Mouse (Mus musculus) intestine, postnatal 0 days (tissue): ENCODE measurements around the gene Fpgs. TPM values are rescaled to one million over a fixed set of nuclear protein-coding genes. Genes with fewer than 3 reads are reported as not detected.
A peak's percentile ranks its signal among the peaks of the same experiment; 100 is the strongest.

Source experiments
- ATAC-seq: fragments of 200-750 bp; cut with Nextera tagmentation; 2 replicates; pipeline ENCODE4 v1.8.0; 2017; ENCODE audit warnings: mild to moderate bottlenecking, moderate TSS enrichment, moderate library complexity
- H3K27ac ChIP-seq: fragments of 300-500 bp; sonication (generic); 2 replicates; pipeline ENCODE4 v1.5.1; 2014; ENCODE audit warnings: mild to moderate bottlenecking, low read depth, low read length, moderate library complexity
- H3K27me3 ChIP-seq: fragments of 300-500 bp; sonication (generic); replicated peaks from 2 replicates; pipeline ENCODE4 v1.6.1; 2014; ENCODE audit warnings: low read length, mixed read lengths; ENCODE audit not compliant: control insufficient read depth, insufficient read depth
- H3K36me3 ChIP-seq: fragments of 300-500 bp; sonication (generic); 2 replicates; pipeline ENCODE4 v1.6.1; 2014; ENCODE audit warnings: mild to moderate bottlenecking, moderate library complexity; ENCODE audit not compliant: control insufficient read depth, insufficient read depth
- H3K4me1 ChIP-seq: fragments of 300-500 bp; sonication (generic); replicated peaks from 2 replicates; pipeline ENCODE4 v1.6.1; 2014; ENCODE audit warnings: antibody characterized with exemption, low read length, mixed read lengths; ENCODE audit not compliant: control insufficient read depth, insufficient read depth
- H3K4me2 ChIP-seq: fragments of 300-500 bp; sonication (generic); replicated peaks from 2 replicates; pipeline ENCODE4 v1.6.1; 2014; ENCODE audit warnings: low read depth, mild to moderate bottlenecking, moderate library complexity
- H3K4me3 ChIP-seq: fragments of 300-500 bp; sonication (generic); 2 replicates; pipeline ENCODE4 v1.5.1; 2014; ENCODE audit warnings: low read depth, low read length
- H3K9ac ChIP-seq: fragments of 300-500 bp; sonication (generic); 2 replicates; pipeline ENCODE4 v1.6.1; 2014; ENCODE audit warnings: mild to moderate bottlenecking, low read depth, low read length
- H3K9me3 ChIP-seq: fragments of 300-500 bp; sonication (generic); 2 replicates; pipeline ENCODE4 v1.6.1; 2016; ENCODE audit warnings: mixed run types; ENCODE audit not compliant: control insufficient read depth
- CTCF ChIP-seq: sonication (generic); IDR thresholded peaks from 2 replicates; pipeline ENCODE4 v1.5.1; 2016; ENCODE audit warnings: low read depth, mild to moderate bottlenecking, control low read depth, antibody characterized with exemption, moderate library complexity
- WGBS: fragments of 180-500 bp; shearing (Covaris S2); extraction: QIAGEN DNeasy Blood & Tissue Kit; methylation state at CpG from one replicate; pipeline ENCODE4 v1.1.7; 2014; 5-methylcytosine and 5-hydroxymethylcytosine counted together
- polyA plus RNA-seq: library from polyadenylated mRNA; unstranded; fragments of >200 nt; fragmentation: Nextera tagmentation; extraction: Ambion mirVana; gene quantifications from 2 replicates; pipeline ENCODE4 v1.2.1, GENCODE M21; 2015

Fpgs gene
- polyA plus RNA-seq, 1 experiment from 2014 or later, result 12.4 TPM

- Histone ChIP-seq H3K27ac (peak overlapping the region; percentile 87), H3K4me1 (no peaks in the 10 kb centered on the region), H3K9me3 (no peaks in the 10 kb centered on the region), H3K4me2 (peak overlapping the region; percentile 40), H3K4me3 (no peak overlapping the region), H3K36me3 (peaks cover 26% of the 10 kb centered on the region; the same call in 1 of the 2 replicates), H3K27me3 (no peaks in the 10 kb centered on the region), H3K9ac (no peak overlapping the region)
- no peak for TF ChIP-seq CTCF
- peak; percentile 93 for ATAC-seq
- WGBS, result 41% methylated on average over 16 of the region's 16 CpGs
These were observed 30.6 kb downstream of the Fpgs start for GRCm38 (mm10) chr2:32673176-32673917.

GRCm38 (mm10) chr2:32671907-32672595 lies 31.9 kb downstream of the Fpgs start:
- Histone ChIP-seq H3K27ac (peak overlapping the region; percentile 87), H3K9me3 (no peaks in the 10 kb centered on the region), H3K4me1 (no peaks in the 10 kb centered on the region), H3K27me3 (no peaks in the 10 kb centered on the region), H3K9ac (no peak overlapping the region), H3K4me2 (peak overlapping the region; percentile 40; the same call in 1 of the 2 replicates), H3K36me3 (peaks cover 26% of the 10 kb centered on the region; the same call in 1 of the 2 replicates), H3K4me3 (no peak overlapping the region)
- no peak for ATAC-seq
- TF ChIP-seq CTCF, result peak; percentile 43
- 58% methylated on average over 9 of the region's 9 CpGs for WGBS

DNA sequence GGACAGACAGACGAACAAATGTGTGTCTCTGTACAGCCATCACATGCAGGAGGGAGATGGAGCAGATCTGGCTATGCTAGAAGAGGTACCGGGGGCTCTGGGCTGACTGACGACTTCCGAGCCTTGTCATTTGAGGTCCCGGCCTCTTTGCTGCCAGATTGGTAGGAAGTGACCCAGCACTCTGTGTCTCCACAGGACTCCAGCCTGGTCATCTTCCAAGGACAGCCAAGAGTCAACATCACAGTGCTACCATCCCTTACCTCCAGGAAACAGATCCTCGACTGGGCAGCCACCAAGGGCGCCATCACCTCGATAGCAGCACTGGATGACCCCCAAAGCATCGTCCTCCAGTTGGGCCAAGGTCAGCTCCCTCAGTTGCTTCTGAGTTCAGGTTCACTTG lies 32.8 kb downstream of the Fpgs start:
- WGBS, result 91% methylated on average over 9 of the region's 9 CpGs
- no peak overlapping the region for H3K4me2 ChIP-seq
- no peaks in the 10 kb centered on the region for H3K27me3 ChIP-seq
- no peak overlapping the region for H3K4me3 ChIP-seq
- H3K9me3 ChIP-seq, result no peaks in the 10 kb centered on the region
- TF ChIP-seq CTCF, result no peak
- no peaks in the 10 kb centered on the region for H3K4me1 ChIP-seq
- peaks cover 26% of the 10 kb centered on the region; the same call in 1 of the 2 replicates for H3K36me3 ChIP-seq
- no peak overlapping the region for H3K27ac ChIP-seq
- H3K9ac ChIP-seq, result no peak overlapping the region
- no peak for ATAC-seq

- Histone ChIP-seq H3K4me3 (no peak overlapping the region), H3K27me3 (no peaks in the 10 kb centered on the region), H3K36me3 (peaks cover 26% of the 10 kb centered on the region; the same call in 1 of the 2 replicates), H3K4me2 (no peak overlapping the region), H3K9me3 (no peaks in the 10 kb centered on the region), H3K9ac (no peak overlapping the region), H3K4me1 (no peaks in the 10 kb centered on the region), H3K27ac (no peak overlapping the region; the same call in 1 of the 2 replicates)
- ATAC-seq, result no peak
- TF ChIP-seq CTCF, result no peak
- WGBS, result 33% methylated on average over 3 of the region's 3 CpGs
These were observed 34.1 kb downstream of the Fpgs start for GRCm38 (mm10) chr2:32669876-32670275.

GRCm38 (mm10) chr2:32668176-32668575 lies 35.8 kb downstream of the Fpgs start:
- Histone ChIP-seq H3K4me3 (no peak overlapping the region), H3K27me3 (no peaks in the 10 kb centered on the region), H3K4me2 (no peak overlapping the region), H3K9ac (no peak overlapping the region), H3K9me3 (no peaks in the 10 kb centered on the region), H3K27ac (no peak overlapping the region), H3K36me3 (peaks cover 20% of the 10 kb centered on the region; the same call in 1 of the 2 replicates), H3K4me1 (no peaks in the 10 kb centered on the region)
- no peak for ATAC-seq
- 90% methylated on average over 7 of the region's 7 CpGs for WGBS
- TF ChIP-seq CTCF, result no peak

DNA sequence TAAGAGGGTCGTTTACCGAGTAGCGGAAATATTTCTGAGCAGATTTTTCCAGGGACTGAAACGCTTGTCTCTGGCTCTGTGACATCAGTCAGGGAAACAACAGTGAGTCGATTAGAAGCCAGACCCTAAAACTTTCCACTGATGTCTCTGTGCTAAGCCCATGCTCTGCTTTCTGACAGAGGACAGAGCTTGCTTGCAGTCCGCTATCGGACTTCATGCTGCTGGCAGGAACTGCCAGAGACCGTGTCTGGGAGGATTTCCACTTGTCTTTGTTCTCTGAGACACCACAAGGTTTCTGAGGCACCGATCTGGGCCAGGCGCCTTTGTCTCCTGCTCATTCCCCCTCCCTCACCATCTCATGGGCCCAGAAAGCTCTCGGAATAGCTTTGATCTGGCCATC lies 36.2 kb downstream of the Fpgs start:
- Histone ChIP-seq H3K27me3 (no peaks in the 10 kb centered on the region), H3K9ac (no peak overlapping the region), H3K9me3 (no peaks in the 10 kb centered on the region), H3K36me3 (peaks cover 20% of the 10 kb centered on the region; the same call in 1 of the 2 replicates), H3K27ac (no peak overlapping the region), H3K4me1 (no peaks in the 10 kb centered on the region), H3K4me3 (no peak overlapping the region), H3K4me2 (no peak overlapping the region)
- no peak for TF ChIP-seq CTCF
- 47% methylated on average over 11 of the region's 11 CpGs for WGBS
- ATAC-seq, result no peak
